Mouse (Mus musculus) CH12.LX (cell line): ENCODE measurements around the gene Maats1. TPM values are rescaled to one million over a fixed set of nuclear protein-coding genes. Genes with fewer than 3 reads are reported as not detected.
"Not testable (repeated sequence)": the region's sequence is repeated elsewhere in the genome, so short reads cannot be mapped to it uniquely, and the experiment has no call there.

ENCODE experiments used
- DNase-seq: peaks from one replicate; pipeline ENCODE4 v3.0.0-alpha.2; 2013; ENCODE audit errors: extremely low read depth
- H3K27ac ChIP-seq: 2 replicates; pipeline ENCODE4 v1.5.1; 2012; ENCODE audit warnings: low read depth, mild to moderate bottlenecking, control low read depth, moderate library complexity; ENCODE audit not compliant: insufficient read depth
- H3K27me3 ChIP-seq: replicated peaks from 2 replicates; pipeline ENCODE3; 2012; ENCODE audit warnings: inconsistent platforms
- H3K36me3 ChIP-seq, 2 experiments: replicated peaks in 1 of 2; 2 replicates each; pipeline versions ENCODE3 to v1.6.1; 2012; ENCODE audit warnings: inconsistent platforms in 1 of 2, low read length in 1 of 2, mild to moderate bottlenecking in 1 of 2, mixed read lengths in 1 of 2, moderate library complexity in 1 of 2; ENCODE audit not compliant: control insufficient read depth in 1 of 2, insufficient read depth in 1 of 2
- H3K4me1 ChIP-seq, 2 experiments: 2 replicates each; pipeline ENCODE4 v1.6.1; 2012; ENCODE audit warnings: inconsistent platforms in 1 of 2, moderate library complexity in 1 of 2; ENCODE audit not compliant: insufficient read depth in 2 of 2, control insufficient read depth in 1 of 2
- H3K4me2 ChIP-seq: 2 replicates; pipeline ENCODE4 v1.6.1; 2012; ENCODE audit warnings: low read depth, mild to moderate bottlenecking, control low read depth; ENCODE audit not compliant: poor library complexity, insufficient read depth, severe bottlenecking
- H3K4me3 ChIP-seq, 3 experiments: fragments of 150-350 bp in 1 of 3; sonication (generic) in 1 of 3; replicated peaks in 1 of 3; 2 replicates each; pipeline versions ENCODE3 to v1.5.1; 2011 to 2012; ENCODE audit warnings: low read depth in 2 of 3, low read length in 2 of 3, mild to moderate bottlenecking in 2 of 3, moderate library complexity in 2 of 3, control low read depth in 1 of 3, improper control_type of control experiment in 1 of 3, inconsistent platforms in 1 of 3, mixed read lengths in 1 of 3; ENCODE audit not compliant: poor library complexity in 1 of 3
- H3K79me2 ChIP-seq: replicated peaks from 2 replicates; pipeline ENCODE4 v1.6.1; 2012; ENCODE audit warnings: mild to moderate bottlenecking, moderate library complexity; ENCODE audit not compliant: control insufficient read depth, poor library complexity, insufficient read depth, severe bottlenecking; ENCODE audit errors: extremely low read depth
- H3K9ac ChIP-seq: 2 replicates; pipeline ENCODE4 v1.6.1; 2012; ENCODE audit warnings: low read depth, mild to moderate bottlenecking, control low read depth, moderate library complexity; ENCODE audit not compliant: insufficient read depth
- H3K9me3 ChIP-seq: replicated peaks from 2 replicates; pipeline ENCODE3; 2012; ENCODE audit warnings: low read length, inconsistent platforms, mixed read lengths
- CHD1 ChIP-seq: IDR thresholded peaks from 2 replicates; pipeline ENCODE4 v1.6.1; 2012; ENCODE audit warnings: low read depth, low read length, improper control_type of control experiment, inconsistent platforms
- CTCF ChIP-seq, 2 experiments: IDR thresholded peaks in 1 of 2; conservative IDR thresholded peaks in 1 of 2; 2 replicates each; pipeline ENCODE4 v1.5.1; 2011 to 2012; ENCODE audit warnings: low read depth in 2 of 2, low read length in 2 of 2, improper control_type of control experiment in 1 of 2, inconsistent platforms in 1 of 2, mild to moderate bottlenecking in 1 of 2, moderate library complexity in 1 of 2
- E2F4 ChIP-seq: IDR thresholded peaks from 2 replicates; pipeline ENCODE4 v1.6.1; 2011; ENCODE audit warnings: low read depth, low read length, improper control_type of control experiment; ENCODE audit not compliant: insufficient replicate concordance
- ELF1 ChIP-seq: IDR thresholded peaks from 2 replicates; pipeline ENCODE4 v1.6.1; 2014; ENCODE audit warnings: low read depth, mild to moderate bottlenecking, inconsistent platforms, low read length, improper control_type of control experiment
- GABPA ChIP-seq: IDR thresholded peaks from 2 replicates; pipeline ENCODE4 v1.6.1; 2012; ENCODE audit warnings: low read depth, low read length, improper control_type of control experiment, inconsistent platforms; ENCODE audit not compliant: insufficient replicate concordance
- HCFC1 ChIP-seq: IDR thresholded peaks from 2 replicates; pipeline ENCODE4 v1.6.1; 2012; ENCODE audit warnings: low read depth, mild to moderate bottlenecking, inconsistent platforms, low read length, improper control_type of control experiment
- JUN ChIP-seq: IDR thresholded peaks from 2 replicates; pipeline ENCODE4 v1.6.1; 2011; ENCODE audit warnings: low read depth, mild to moderate bottlenecking, low read length, improper control_type of control experiment, moderate library complexity; ENCODE audit not compliant: insufficient read depth
- KAT2A ChIP-seq: IDR thresholded peaks from 2 replicates; pipeline ENCODE4 v1.6.1; 2012; ENCODE audit warnings: low read length, improper control_type of control experiment, inconsistent platforms; ENCODE audit not compliant: insufficient replicate concordance
- MAX ChIP-seq: IDR thresholded peaks from 2 replicates; pipeline ENCODE4 v1.6.1; 2011; ENCODE audit warnings: low read length, improper control_type of control experiment
- MAZ ChIP-seq: IDR thresholded peaks from 2 replicates; pipeline ENCODE4 v1.6.1; 2012; ENCODE audit warnings: low read depth, mild to moderate bottlenecking, inconsistent platforms, low read length, improper control_type of control experiment, moderate library complexity
- MYC ChIP-seq: IDR thresholded peaks from 2 replicates; pipeline ENCODE4 v1.6.1; 2011; ENCODE audit warnings: low read depth, mild to moderate bottlenecking, improper control_type of control experiment, low read length
- RAD21 ChIP-seq: IDR thresholded peaks from 2 replicates; pipeline ENCODE4 v1.6.1; 2011; ENCODE audit warnings: low read depth, mild to moderate bottlenecking, low read length, improper control_type of control experiment, moderate library complexity
- RCOR1 ChIP-seq: conservative IDR thresholded peaks from 2 replicates; pipeline ENCODE4 v1.6.1; 2012; ENCODE audit warnings: low read depth, mild to moderate bottlenecking, inconsistent platforms, low read length, improper control_type of control experiment
- SMC3 ChIP-seq: IDR thresholded peaks from 2 replicates; pipeline ENCODE4 v1.6.1; 2011; ENCODE audit warnings: low read depth, low read length, improper control_type of control experiment
- TCF12 ChIP-seq: IDR thresholded peaks from 2 replicates; pipeline ENCODE4 v1.6.1; 2014; ENCODE audit warnings: low read depth, mild to moderate bottlenecking, inconsistent platforms, low read length, improper control_type of control experiment
- USF2 ChIP-seq: conservative IDR thresholded peaks from 2 replicates; pipeline ENCODE4 v1.6.1; 2011; ENCODE audit warnings: low read depth, low read length, improper control_type of control experiment
- ZC3H11A ChIP-seq: IDR thresholded peaks from 2 replicates; pipeline ENCODE4 v1.6.1; 2012; ENCODE audit warnings: low read depth, mild to moderate bottlenecking, inconsistent platforms, low read length, improper control_type of control experiment
- ZKSCAN1 ChIP-seq: IDR thresholded peaks from 2 replicates; pipeline ENCODE4 v1.6.1; 2012; ENCODE audit warnings: low read depth, inconsistent platforms, low read length, improper control_type of control experiment, borderline replicate concordance
- ZNF384 ChIP-seq: IDR thresholded peaks from 2 replicates; pipeline ENCODE4 v1.6.1; 2012; ENCODE audit warnings: low read depth, low read length, improper control_type of control experiment, inconsistent platforms
- dilution Hi-C: fragments of 300-500 bp; cut with MboI; formaldehyde crosslinking; loops from 2 replicates; pipeline ENCODE4 v1.14.3; 2020; ENCODE audit warnings: low sequenced_read_pairs; ENCODE audit not compliant: extremely low pct_unique_long_range_greater_than_20kb, extremely low pct_ligation_motif_present
- in situ Hi-C: fragments of 300-500 bp; cut with MboI; formaldehyde crosslinking; loops from 3 replicates; pipeline ENCODE4 v1.14.3; 2019; ENCODE audit warnings: low sequenced_read_pairs, low pct_ligation_motif_present, low pct_unique_long_range_greater_than_20kb, mixed read lengths
- polyA plus RNA-seq: library from polyadenylated mRNA; unstranded; fragments of >175 nt; gene quantifications from 2 replicates; pipeline ENCODE4 v1.2.1, GENCODE M21; 2012; ENCODE audit warnings: low read depth; ENCODE audit not compliant: insufficient read length
- total RNA-seq, 2 experiments: library from RNA; depleted of rRNA; stranded (reverse); fragments of 300-350 nt in 1 of 2; fragments of >200 nt in 1 of 2; gene quantifications; 2 replicates each; pipeline ENCODE4 v1.2.3; 2012 to 2014

Gene Maats1
- total and polyA plus RNA-seq, 3 experiments = 1.9 to 3.9 (median 2.0) TPM

GRCm38 (mm10) chr16:38338077-38338476 is 3.9 kb downstream of the Maats1 start:
- H3K4me2 ChIP-seq, H3K4me3 ChIP-seq, H3K9ac ChIP-seq, H3K27me3 ChIP-seq, H3K9me3 ChIP-seq, dilution Hi-C loops, H3K36me3 ChIP-seq, H3K27ac ChIP-seq, H3K4me1 ChIP-seq, H3K79me2 ChIP-seq, DNase-seq: not testable (repeated sequence)
- TF ChIP-seq SMC3 (peak; percentile 31), ZNF384 (peak; percentile 75), RAD21 (peak; percentile 24), MYC (peak; percentile 21; the same call in 1 of the 2 replicates), CTCF (conservative IDR thresholded peaks at IDR 0.05 in 1 of 2, IDR thresholded peaks at IDR 0.05 in 1 of 2; ENCODE audit: low read depth in 2 of 2, low read length in 2 of 2) (peak in 1 of 2 experiments; percentile 56; a peak in 2 of 4 replicates)
- in situ Hi-C loops = loop anchor here (25.0 kb wide), 2 partner anchors 374 to 699 kb away; partner anchors contain the start of gene Arhgap31

- Histone ChIP-seq H3K79me2 (no peaks in the 10 kb centered on the region), H3K27ac (no peak overlapping the region), H3K4me1 (no peaks in the 10 kb centered on the region), H3K27me3 (no peaks in the 10 kb centered on the region), H3K9ac (no peak overlapping the region), H3K9me3 (no peaks in the 10 kb centered on the region), H3K4me2 (no peak overlapping the region), H3K4me3 (no peak overlapping the region), H3K36me3 (no peaks in the 10 kb centered on the region)
- in situ Hi-C loops (loop anchor here (25.0 kb wide), 2 partner anchors 378 to 703 kb away; partner anchors contain the start of gene Arhgap31), dilution Hi-C loops (no loop called here)
- no peak for TF ChIP-seq ZKSCAN1
- TF ChIP-seq TCF12 = no peak
- TF ChIP-seq KAT2A = no peak
- TF ChIP-seq SMC3 = no peak
- no peak for TF ChIP-seq MAX
- no peak for TF ChIP-seq GABPA
- no peak for TF ChIP-seq ZC3H11A
- TF ChIP-seq JUN = no peak
- TF ChIP-seq CHD1 = no peak
- TF ChIP-seq MAZ = no peak
- no peak for TF ChIP-seq ELF1
- no peak for TF ChIP-seq ZNF384
- TF ChIP-seq USF2 = no peak
- no peak for TF ChIP-seq RCOR1
- TF ChIP-seq E2F4 = no peak
- TF ChIP-seq HCFC1 = no peak
- no peak for DNase-seq
These were observed 7.5 kb downstream of the Maats1 start for GRCm38 (mm10) chr16:38334431-38334830.
